Mouse (Mus musculus) ES-Bruce4 (cell line): ENCODE results near the gene Fam57b.

Experiments
- CTCF ChIP-seq: IDR thresholded peaks from one replicate; pipeline ENCODE4 v1.8.1; 2011; ENCODE audit warnings: low read depth, low read length
- EP300 ChIP-seq: IDR thresholded peaks from 2 replicates; pipeline ENCODE4 v1.6.1; 2011; ENCODE audit warnings: low read depth, low read length; ENCODE audit not compliant: insufficient read depth
- POLR2A ChIP-seq: IDR thresholded peaks from one replicate; pipeline ENCODE4 v1.8.1; 2011; ENCODE audit warnings: low read length; ENCODE audit not compliant: insufficient read depth

- no peak for TF ChIP-seq CTCF
- no peak for TF ChIP-seq POLR2A
- no peak for TF ChIP-seq EP300
These were observed 12.4 kb upstream of the Fam57b start for GRCm38 (mm10) chr7:126785056-126785455.
